Mouse (Mus musculus) 3134 (cell line): Measurements from ENCODE around the gene Hmgcs2.

Experiments
- DNase-seq: peaks from one replicate; pipeline ENCODE4 v3.0.0-alpha.2; 2011; ENCODE audit warnings: low spot score; ENCODE audit not compliant: insufficient read length; ENCODE audit errors: extremely low read depth

Hmgcs2 gene

DNA sequence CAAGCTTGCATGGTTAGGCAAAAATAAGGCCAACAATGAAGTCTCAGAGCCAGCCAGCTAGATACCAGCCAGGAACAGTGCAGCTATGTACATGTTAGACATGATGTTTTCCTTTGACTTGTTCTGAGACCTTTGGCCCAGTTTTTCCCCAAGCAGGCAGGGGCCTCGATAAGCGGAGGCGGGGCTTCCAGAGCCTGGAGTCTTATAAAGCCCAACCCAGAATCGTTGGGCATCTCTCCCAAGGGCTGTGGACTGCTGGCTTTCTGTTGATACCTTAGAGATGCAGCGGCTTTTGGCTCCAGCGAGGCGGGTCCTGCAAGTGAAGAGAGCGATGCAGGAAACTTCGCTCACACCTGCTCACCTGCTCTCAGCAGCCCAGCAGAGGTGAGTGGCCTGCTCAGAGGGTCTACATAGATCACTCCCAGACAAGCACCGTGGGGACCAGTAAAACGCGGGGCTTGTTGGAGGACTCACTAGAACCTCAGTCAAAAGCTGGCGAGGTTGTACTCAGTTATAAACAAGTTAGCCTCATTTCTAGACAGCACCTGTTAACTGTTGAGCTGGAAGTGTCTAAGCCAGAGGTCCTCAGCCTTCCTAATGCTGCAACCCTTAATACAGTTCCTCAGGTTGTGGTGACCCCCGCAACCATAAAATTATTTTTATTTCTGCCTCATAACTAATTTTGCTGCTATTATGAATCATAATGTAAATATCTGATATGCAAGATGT, at the start of gene Hmgcs2:
Hmgcs2 (plus strand) TSS at position 232 of the 729 bp plus-strand sequence.
- no peak for DNase-seq

GRCm38 (mm10) chr3:98233504-98233903, 46.7 kb upstream of the Hmgcs2 start:
- DNase-seq = no peak

DNA sequence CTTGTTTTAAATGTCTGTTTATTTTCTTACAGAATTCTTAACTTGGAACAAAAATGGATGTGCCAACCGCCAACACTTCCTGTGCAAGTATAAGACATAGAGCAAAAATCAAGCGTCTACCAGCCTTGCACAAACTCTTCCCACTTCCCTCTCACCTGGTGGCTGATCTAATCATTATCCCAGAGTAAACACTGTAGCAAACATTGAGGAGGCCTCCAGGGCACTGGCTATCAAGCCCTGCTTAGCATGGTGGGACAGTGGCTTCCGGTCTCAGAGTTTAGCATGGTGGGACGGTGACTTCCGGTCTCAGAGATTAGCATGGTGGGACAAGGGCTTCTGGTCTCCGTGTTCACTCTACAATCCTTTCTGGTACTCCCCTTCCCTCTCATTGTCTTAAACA, 44.0 kb upstream of the Hmgcs2 start:
- DNase-seq = no peak

GRCm38 (mm10) chr3:98237240-98237639, 43.0 kb upstream of the Hmgcs2 start:
- no peak for DNase-seq

- DNase-seq = no peak
Observed at GRCm38 (mm10) chr3:98238150-98238549, 42.1 kb upstream of the Hmgcs2 start.

- DNase-seq = no peak
Observed at GRCm38 (mm10) chr3:98242051-98242450, 38.2 kb upstream of the Hmgcs2 start.

- DNase-seq = no peak
Observed at GRCm38 (mm10) chr3:98242458-98243037, 37.7 kb upstream of the Hmgcs2 start.

GRCm38 (mm10) chr3:98245892-98246291, 34.3 kb upstream of the Hmgcs2 start:
- no peak for DNase-seq

GRCm38 (mm10) chr3:98246985-98247751, 33.1 kb upstream of the Hmgcs2 start:
- DNase-seq = no peak

DNA sequence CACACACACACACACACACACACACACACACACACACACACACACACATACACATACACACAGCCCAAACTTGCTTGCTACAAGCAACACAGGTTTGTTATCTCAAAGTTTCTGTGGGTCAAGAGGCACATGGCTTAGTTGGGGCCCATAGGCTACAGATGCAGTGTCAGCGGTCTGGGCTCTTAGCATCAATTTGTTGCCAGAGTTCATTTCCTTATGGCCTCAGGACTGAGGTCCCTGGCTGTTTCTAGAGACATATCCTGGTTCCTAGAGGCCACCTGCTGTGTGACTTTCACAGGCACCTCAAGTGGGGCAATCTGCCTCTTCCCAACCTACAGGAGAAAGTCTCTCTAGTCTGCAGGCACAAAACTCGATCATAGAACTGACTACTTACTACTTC, 30.9 kb upstream of the Hmgcs2 start:
- no peak for DNase-seq

DNA sequence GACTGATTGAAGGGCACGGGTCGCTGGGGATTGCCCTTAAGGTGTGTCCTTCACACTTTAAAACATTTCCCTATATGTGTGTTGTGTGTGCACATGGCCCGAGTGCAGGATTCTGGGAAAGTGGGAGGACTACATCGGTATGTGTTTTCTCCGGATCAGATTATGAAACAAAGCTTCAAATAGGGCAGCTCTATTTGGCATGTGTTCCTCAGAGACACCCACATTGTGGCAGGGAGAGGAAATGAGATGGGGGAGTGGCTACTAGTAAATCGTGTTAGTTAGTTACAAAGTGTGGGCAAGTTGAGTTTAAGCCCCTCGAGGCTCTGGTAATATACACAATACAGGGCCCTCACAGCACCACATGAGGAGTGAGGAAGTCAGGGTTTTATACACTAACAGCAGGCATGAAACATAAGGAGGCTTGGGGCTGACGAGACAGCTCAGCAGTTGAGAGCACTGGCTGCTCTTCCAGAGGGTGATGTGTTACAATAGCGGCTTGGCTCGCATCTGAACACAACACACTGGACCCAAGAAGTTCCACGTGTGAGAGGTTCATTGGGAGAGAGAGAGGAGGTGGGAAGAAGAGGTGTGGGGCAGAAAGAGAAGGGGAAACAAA, 30.3 kb upstream of the Hmgcs2 start:
- no peak for DNase-seq

DNA sequence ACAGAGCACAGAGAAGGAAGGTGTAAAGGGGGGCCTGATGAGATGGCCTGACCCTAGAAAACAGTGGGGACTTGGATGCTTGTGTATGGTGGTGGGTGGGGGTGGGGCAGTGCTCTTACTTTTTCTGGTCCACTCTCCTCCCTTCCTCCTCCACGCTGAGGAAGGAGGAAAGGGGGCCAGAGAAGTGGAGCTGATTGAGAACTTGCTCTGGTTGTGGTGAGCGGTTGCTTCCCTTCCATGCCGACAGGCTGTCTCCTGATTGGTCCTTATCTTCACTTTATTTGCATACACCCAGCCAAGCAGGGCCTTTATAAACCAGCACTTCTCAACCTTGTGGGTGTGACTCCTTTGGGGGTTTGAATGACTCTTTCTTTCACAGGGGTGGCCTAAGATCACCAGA, 26.2 kb upstream of the Hmgcs2 start:
- DNase-seq = no peak

DNA sequence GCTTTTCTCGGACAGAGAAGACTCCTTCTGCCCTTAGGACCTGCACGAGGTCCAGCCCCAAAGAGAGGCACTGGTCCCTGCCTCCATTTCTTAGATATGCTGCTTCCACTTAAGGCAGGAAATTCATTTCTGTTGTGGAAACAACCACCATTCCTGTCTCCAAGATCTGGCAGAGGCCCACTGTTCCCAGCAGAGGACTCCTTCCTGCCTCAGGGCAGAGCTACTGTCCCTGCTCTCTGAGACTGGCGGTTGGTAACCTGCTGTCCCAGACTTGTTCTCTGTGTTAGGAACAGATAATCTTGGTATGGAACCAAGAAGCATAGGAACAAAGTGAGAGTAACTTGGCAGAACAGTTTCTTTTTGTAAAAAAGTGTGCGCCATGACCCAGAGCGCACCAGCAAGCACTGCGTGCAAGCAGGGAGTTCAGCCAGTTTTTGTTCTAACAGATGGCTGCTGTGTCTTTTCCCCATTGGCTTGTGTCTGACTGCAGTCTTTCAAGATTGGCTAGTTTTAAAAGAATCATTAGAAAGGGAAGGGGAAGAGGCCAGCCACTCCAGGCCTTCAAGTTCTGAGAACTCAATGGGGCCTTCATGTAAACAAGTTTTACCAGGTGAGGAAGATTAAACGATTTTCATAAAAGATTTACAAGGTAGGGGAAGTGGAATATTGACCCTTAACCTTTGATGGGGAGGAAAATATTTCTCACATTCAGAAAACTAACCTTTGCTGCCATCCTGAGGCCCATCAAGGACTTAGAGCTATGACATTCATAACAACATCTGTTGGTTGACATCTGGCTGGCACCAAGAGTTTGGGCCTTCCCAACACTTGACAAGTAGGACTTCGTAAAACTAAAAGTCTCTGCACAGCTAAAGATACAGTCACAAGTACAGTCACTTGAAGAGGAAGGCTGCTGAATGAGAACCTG, 25.3 kb upstream of the Hmgcs2 start:
- no peak for DNase-seq

GRCm38 (mm10) chr3:98258723-98259122, 21.5 kb upstream of the Hmgcs2 start:
- DNase-seq = no peak

DNA sequence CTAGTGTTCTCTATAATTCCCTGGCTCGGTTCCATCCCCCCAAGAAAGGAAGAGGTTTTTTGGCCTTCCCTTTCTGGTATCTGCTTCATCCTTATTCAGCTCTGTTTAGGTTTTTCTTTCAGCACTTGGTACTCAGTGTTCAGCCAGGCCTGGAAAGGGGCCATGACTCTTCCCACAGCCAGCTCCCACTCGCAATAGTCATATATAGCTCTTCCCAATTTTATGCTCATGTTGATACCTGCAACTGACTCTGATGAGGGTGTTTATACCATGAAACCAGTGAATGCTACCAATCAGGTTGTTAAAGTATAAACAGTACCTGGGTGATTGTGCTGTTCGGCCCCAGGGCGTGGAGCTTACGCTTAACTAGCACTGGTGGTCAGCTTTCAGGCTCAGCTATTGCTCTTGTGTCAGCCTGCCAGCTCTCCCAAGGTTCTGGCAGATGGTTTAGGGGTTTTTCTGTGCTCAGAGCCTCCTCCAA, 20.9 kb upstream of the Hmgcs2 start:
- no peak for DNase-seq

GRCm38 (mm10) chr3:98260534-98260933, 19.7 kb upstream of the Hmgcs2 start:
- no peak for DNase-seq

- DNase-seq = no peak
Observed at GRCm38 (mm10) chr3:98261415-98261814, 18.8 kb upstream of the Hmgcs2 start.

DNA sequence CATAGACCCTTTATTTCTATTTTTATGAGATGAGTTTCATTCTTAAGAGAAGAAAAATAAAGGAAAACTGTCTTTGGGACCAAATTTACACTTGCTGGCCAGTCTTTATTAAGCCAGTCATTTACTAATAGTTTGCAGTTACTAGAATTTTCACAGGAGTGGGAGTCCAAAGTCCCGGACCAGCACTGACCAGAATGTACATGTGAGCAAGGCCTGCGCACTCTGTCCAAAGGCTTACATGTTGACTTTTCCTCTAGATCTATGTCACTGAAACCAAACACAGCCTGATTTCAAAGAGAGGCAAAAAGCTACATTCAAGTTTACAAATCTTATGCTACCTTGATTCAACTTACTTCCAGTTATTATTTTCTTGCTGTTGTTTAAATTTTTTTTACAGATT, 18.1 kb upstream of the Hmgcs2 start:
- no peak for DNase-seq

DNA sequence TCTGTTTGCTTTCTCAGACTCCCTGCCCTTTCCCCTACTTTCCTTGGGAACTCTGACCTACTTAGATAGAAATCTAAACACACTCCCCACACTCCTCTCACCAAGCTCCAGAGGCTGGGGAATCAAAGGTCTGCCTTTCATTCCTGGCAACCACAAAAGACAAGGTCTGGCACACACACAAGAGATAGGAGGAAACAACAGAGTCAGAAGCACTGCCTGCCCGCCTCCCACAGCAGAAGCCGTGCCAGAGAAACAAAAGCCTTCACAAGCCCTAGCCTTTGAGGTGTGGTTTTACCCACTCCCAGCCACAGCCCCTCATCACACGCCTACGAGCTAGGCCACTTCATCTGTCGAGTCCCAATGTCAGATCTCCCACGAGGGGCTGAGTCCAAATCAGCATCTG, 13.0 kb upstream of the Hmgcs2 start:
- no peak for DNase-seq
